Mouse (Mus musculus) brain, embryonic 14.5 days (tissue): ENCODE measurements at regions not wholly inside any gene's neighbourhood (a gene's known extent, or its start where the extent isn't known, plus 50 kb on each side); places are given as distances from the start of the nearest gene placed in this dataset.

Experiments
- CTCF ChIP-seq: fragments of 200-500 bp; IDR thresholded peaks from 2 replicates; pipeline ENCODE4 v1.5.1; 2012; ENCODE audit warnings: inconsistent platforms, mild to moderate bottlenecking, moderate library complexity, borderline replicate concordance; ENCODE audit not compliant: insufficient read depth, insufficient read length; ENCODE audit errors: extremely low read depth
- POLR2A ChIP-seq: fragments of 200-500 bp; IDR thresholded peaks from 2 replicates; pipeline ENCODE4 v1.6.1; 2012; ENCODE audit warnings: mild to moderate bottlenecking, inconsistent platforms, borderline replicate concordance; ENCODE audit not compliant: poor library complexity, insufficient read depth, insufficient read length, severe bottlenecking; ENCODE audit errors: extremely low read depth

GRCm38 (mm10) chr13:52253138-52253537, 277.9 kb downstream of the Diras2 start:
- TF ChIP-seq POLR2A (no peak), CTCF (peak; percentile 74)
